Mouse (Mus musculus) heart, embryonic 10.5 days (tissue): ENCODE data around the gene March6. TPM values are rescaled to one million over a fixed set of nuclear protein-coding genes. Genes with fewer than 3 reads are reported as not detected.

Experiments used
- DNase-seq: peaks from one replicate; pipeline ENCODE4 v3.0.0-alpha.2; 2017; ENCODE audit warnings: low spot score
- H3K27ac ChIP-seq: fragments of 300-500 bp; sonication (generic); 2 replicates; pipeline ENCODE4 v1.5.1; 2016; ENCODE audit warnings: mild to moderate bottlenecking
- H3K27me3 ChIP-seq: fragments of 300-500 bp; sonication (generic); 2 replicates; pipeline ENCODE4 v1.6.1; 2016; ENCODE audit warnings: mild to moderate bottlenecking; ENCODE audit not compliant: poor library complexity, insufficient read depth, severe bottlenecking
- H3K36me3 ChIP-seq: fragments of 300-500 bp; sonication (generic); 2 replicates; pipeline ENCODE4 v1.6.1; 2016; ENCODE audit warnings: mild to moderate bottlenecking, moderate library complexity
- H3K4me1 ChIP-seq: fragments of 300-500 bp; sonication (generic); 2 replicates; pipeline ENCODE4 v1.6.1; 2016; ENCODE audit warnings: mild to moderate bottlenecking
- H3K4me3 ChIP-seq: fragments of 300-500 bp; sonication (generic); 2 replicates; pipeline ENCODE4 v1.5.1; 2016; ENCODE audit warnings: mild to moderate bottlenecking, moderate library complexity
- H3K9me3 ChIP-seq: fragments of 300-500 bp; sonication (generic); 2 replicates; pipeline ENCODE4 v1.6.1; 2016; ENCODE audit warnings: mild to moderate bottlenecking, moderate library complexity
- WGBS: fragments of 180-500 bp; shearing (Covaris S2); methylation state at CpG from one replicate; pipeline ENCODE4 v1.1.7; 2016; 5-methylcytosine and 5-hydroxymethylcytosine counted together
- polyA plus RNA-seq: library from polyadenylated mRNA; unstranded; fragments of >200 nt; fragmentation: Nextera tagmentation; extraction: Ambion mirVana; gene quantifications from 2 replicates; pipeline ENCODE4 v1.2.1, GENCODE M21; 2016

March6 gene
- polyA plus RNA-seq, 1 experiment from 2014 or later, result 30.5 TPM

GRCm38 (mm10) chr15:31453098-31453916, 77.5 kb downstream of the March6 start, which contains the start of gene Ropn1l:
TSS of gene Ropn1l (minus strand) at chr15:31453737.
- H3K27ac ChIP-seq, result peak within 1 kb of the TSS; percentile 87
- peak; percentile 98 for DNase-seq
- WGBS, result under 1% methylated on average over 57 of the region's 57 CpGs
- peaks cover 18% of the 10 kb centered on the region for H3K4me1 ChIP-seq
- H3K4me3 ChIP-seq, result peak within 1 kb of the TSS; percentile 71
- no peaks in the 10 kb centered on the region for H3K9me3 ChIP-seq
- no peaks in the 10 kb centered on the region for H3K27me3 ChIP-seq
- H3K36me3 ChIP-seq, result peaks cover 14% of the 10 kb centered on the region; the same call in 1 of the 2 replicates

- WGBS, result 49% methylated on average over 18 of the region's 18 CpGs
- H3K4me1 ChIP-seq, result peaks cover 18% of the 10 kb centered on the region
- H3K36me3 ChIP-seq, result peaks cover 8% of the 10 kb centered on the region; the same call in 1 of the 2 replicates
- no peaks in the 10 kb centered on the region for H3K9me3 ChIP-seq
- DNase-seq, result no peak
- no peaks in the 10 kb centered on the region for H3K27me3 ChIP-seq
- H3K27ac ChIP-seq, result peak overlapping the region; percentile 87
- peak overlapping the region; percentile 71 for H3K4me3 ChIP-seq
Observed at GRCm38 (mm10) chr15:31452336-31453097, 78.3 kb downstream of the March6 start.

GRCm38 (mm10) chr15:31449772-31450171, 81.1 kb downstream of the March6 start:
- H3K4me3 ChIP-seq, result no peak overlapping the region
- peaks cover 15% of the 10 kb centered on the region for H3K4me1 ChIP-seq
- no peaks in the 10 kb centered on the region for H3K27me3 ChIP-seq
- H3K27ac ChIP-seq, result no peak overlapping the region
- 2% methylated on average over 2 of the region's 2 CpGs for WGBS
- no peak for DNase-seq
- H3K9me3 ChIP-seq, result no peaks in the 10 kb centered on the region
- H3K36me3 ChIP-seq, result no peaks in the 10 kb centered on the region

- DNase-seq, result no peak
- Histone ChIP-seq H3K4me1 (peaks cover 20% of the 10 kb centered on the region), H3K27me3 (no peaks in the 10 kb centered on the region), H3K27ac (no peak overlapping the region), H3K4me3 (no peak overlapping the region), H3K9me3 (no peaks in the 10 kb centered on the region), H3K36me3 (no peaks in the 10 kb centered on the region)
- 51% methylated on average over 7 of the region's 7 CpGs for WGBS
Observed at GRCm38 (mm10) chr15:31447121-31447520, 83.7 kb downstream of the March6 start.

GRCm38 (mm10) chr15:31442698-31443097, 88.2 kb downstream of the March6 start:
- Histone ChIP-seq H3K27ac (no peak overlapping the region), H3K4me3 (no peak overlapping the region), H3K27me3 (no peaks in the 10 kb centered on the region), H3K9me3 (no peaks in the 10 kb centered on the region), H3K4me1 (peaks cover 19% of the 10 kb centered on the region; the same call in 1 of the 2 replicates), H3K36me3 (no peaks in the 10 kb centered on the region)
- 83% methylated on average over 4 of the region's 4 CpGs for WGBS
- DNase-seq, result peak; percentile 47

GRCm38 (mm10) chr15:31441996-31442395, 88.9 kb downstream of the March6 start:
- Histone ChIP-seq H3K27ac (no peak overlapping the region), H3K27me3 (no peaks in the 10 kb centered on the region), H3K4me3 (no peak overlapping the region), H3K4me1 (peaks cover 19% of the 10 kb centered on the region; the same call in 1 of the 2 replicates), H3K9me3 (no peaks in the 10 kb centered on the region), H3K36me3 (no peaks in the 10 kb centered on the region)
- peak; percentile 67 for DNase-seq
- WGBS, result 64% methylated on average over 6 of the region's 6 CpGs

GRCm38 (mm10) chr15:31436811-31437210, 94.0 kb downstream of the March6 start:
- no peak for DNase-seq
- 69% methylated on average over 2 of the region's 2 CpGs for WGBS
- no peaks in the 10 kb centered on the region for H3K27me3 ChIP-seq
- H3K4me3 ChIP-seq, result no peak overlapping the region
- no peaks in the 10 kb centered on the region for H3K9me3 ChIP-seq
- peaks cover 7% of the 10 kb centered on the region; the same call in 1 of the 2 replicates for H3K4me1 ChIP-seq
- H3K27ac ChIP-seq, result no peak overlapping the region
- H3K36me3 ChIP-seq, result no peaks in the 10 kb centered on the region

GRCm38 (mm10) chr15:31436083-31436482, 94.8 kb downstream of the March6 start:
- H3K4me3 ChIP-seq, result no peak overlapping the region
- no peaks in the 10 kb centered on the region for H3K36me3 ChIP-seq
- 0 out of 2 replicates have a peak, but pooled peaks cover 2% of the 10 kb centered on the region for H3K4me1 ChIP-seq
- no peaks in the 10 kb centered on the region for H3K27me3 ChIP-seq
- 43% methylated on average over 1 of the region's 1 CpGs for WGBS
- no peak overlapping the region for H3K27ac ChIP-seq
- H3K9me3 ChIP-seq, result no peaks in the 10 kb centered on the region
- no peak for DNase-seq

GRCm38 (mm10) chr15:31433768-31434167, 97.1 kb downstream of the March6 start:
- DNase-seq, result no peak
- H3K4me3 ChIP-seq, result no peak overlapping the region
- H3K27ac ChIP-seq, result no peak overlapping the region
- H3K4me1 ChIP-seq, result 0 out of 2 replicates have a peak, but pooled peaks cover under 1% of the 10 kb centered on the region
- H3K27me3 ChIP-seq, result no peaks in the 10 kb centered on the region
- no peaks in the 10 kb centered on the region for H3K36me3 ChIP-seq
- H3K9me3 ChIP-seq, result no peaks in the 10 kb centered on the region
- 79% methylated on average over 7 of the region's 7 CpGs for WGBS

GRCm38 (mm10) chr15:31431847-31432246, 99.0 kb downstream of the March6 start:
- no peaks in the 10 kb centered on the region for H3K36me3 ChIP-seq
- H3K4me1 ChIP-seq, result 0 out of 2 replicates have a peak, but pooled peaks cover 3% of the 10 kb centered on the region
- WGBS, result 73% methylated on average over 8 of the region's 8 CpGs
- H3K9me3 ChIP-seq, result no peaks in the 10 kb centered on the region
- no peaks in the 10 kb centered on the region for H3K27me3 ChIP-seq
- no peak overlapping the region for H3K4me3 ChIP-seq
- no peak for DNase-seq
- H3K27ac ChIP-seq, result no peak overlapping the region

GRCm38 (mm10) chr15:31430014-31430413, 100.8 kb downstream of the March6 start:
- no peak overlapping the region for H3K27ac ChIP-seq
- no peak for DNase-seq
- WGBS, result 59% methylated on average over 2 of the region's 2 CpGs
- H3K4me3 ChIP-seq, result no peak overlapping the region
- no peaks in the 10 kb centered on the region for H3K36me3 ChIP-seq
- peaks cover 11% of the 10 kb centered on the region; the same call in 1 of the 2 replicates for H3K27me3 ChIP-seq
- H3K4me1 ChIP-seq, result peaks cover 11% of the 10 kb centered on the region
- H3K9me3 ChIP-seq, result no peaks in the 10 kb centered on the region

- Histone ChIP-seq H3K4me3 (no peak overlapping the region), H3K27ac (no peak overlapping the region), H3K27me3 (peaks cover 11% of the 10 kb centered on the region; the same call in 1 of the 2 replicates), H3K9me3 (no peaks in the 10 kb centered on the region), H3K36me3 (no peaks in the 10 kb centered on the region), H3K4me1 (peaks cover 11% of the 10 kb centered on the region)
- DNase-seq, result no peak
- WGBS, result 77% methylated on average over 7 of the region's 7 CpGs
Observed at GRCm38 (mm10) chr15:31429429-31429828, 101.4 kb downstream of the March6 start.

- no peak for DNase-seq
- WGBS, result 73% methylated on average over 12 of the region's 12 CpGs
- Histone ChIP-seq H3K4me1 (peaks cover 11% of the 10 kb centered on the region), H3K9me3 (no peaks in the 10 kb centered on the region), H3K4me3 (no peak overlapping the region), H3K36me3 (no peaks in the 10 kb centered on the region), H3K27me3 (peaks cover 11% of the 10 kb centered on the region; the same call in 1 of the 2 replicates), H3K27ac (no peak overlapping the region)
Observed at GRCm38 (mm10) chr15:31428571-31428970, 102.3 kb downstream of the March6 start.
